Mouse (Mus musculus) right cerebral cortex, adult 2 months (tissue): ENCODE measurements around the gene Ttc33.
"Not testable (repeated sequence)": the region's sequence is repeated elsewhere in the genome, so short reads cannot be mapped to it uniquely, and the experiment has no call there.

Experiments
- DNase-seq, 2 experiments: peaks; one replicate each; pipeline ENCODE4 v3.0.0; 2021 to 2022; ENCODE audit warnings: low spot score in 2 of 2

Gene Ttc33

DNA sequence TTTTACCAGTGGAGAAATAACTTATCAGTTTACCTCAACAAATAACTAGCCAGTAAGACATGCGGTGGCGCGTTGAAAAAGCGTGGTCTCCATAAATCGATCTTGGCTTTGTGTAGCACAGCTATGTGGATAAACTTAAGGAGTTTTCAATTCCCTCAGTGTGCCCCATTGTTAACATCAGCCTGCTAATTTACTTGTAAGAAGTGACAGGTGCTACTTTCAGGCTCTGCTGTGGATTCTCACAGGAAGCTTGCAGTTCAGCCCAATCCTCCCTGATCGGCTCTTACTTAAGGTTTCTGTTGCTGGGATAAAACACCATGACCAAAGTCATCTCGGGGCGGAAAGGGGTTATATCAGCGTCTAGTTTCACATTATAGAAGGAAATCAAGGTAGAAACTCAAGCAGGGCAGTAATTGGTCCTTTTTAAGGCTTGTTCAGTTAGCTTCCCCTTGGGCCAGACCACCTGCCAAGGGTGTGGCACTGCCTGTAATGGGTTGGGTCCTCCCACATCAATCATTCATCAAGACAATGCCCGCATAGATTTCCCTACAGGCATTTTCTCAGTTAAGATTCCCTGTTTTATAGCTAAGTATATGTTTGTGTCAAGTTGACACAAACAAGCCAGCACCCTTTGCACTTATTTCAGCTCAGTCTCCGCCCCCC, 526 bp upstream of the Ttc33 start:
- DNase-seq = peak in 1 of 2 experiments; percentile 29

DNA sequence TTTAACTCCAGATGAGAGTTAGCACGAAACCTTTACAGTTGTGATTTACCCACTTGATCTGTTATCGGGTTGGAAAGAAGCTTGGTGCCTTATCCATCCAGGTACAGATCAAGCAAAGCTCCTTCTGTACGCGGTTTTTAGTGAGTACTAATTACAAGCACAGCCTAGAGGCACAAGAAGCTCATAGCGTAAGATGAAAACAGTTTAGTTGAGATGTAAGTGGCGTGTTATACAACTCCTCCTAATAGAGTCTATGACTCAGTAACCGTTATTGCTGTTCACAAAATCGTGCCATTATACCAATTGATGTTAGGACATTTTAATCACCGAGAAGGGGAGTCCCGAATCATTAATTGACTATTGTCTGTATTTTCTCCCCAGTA, 959 bp downstream of the Ttc33 start:
- no peak for DNase-seq

GRCm38 (mm10) chr15:5187116-5187515, 1.8 kb downstream of the Ttc33 start:
- no peak for DNase-seq

- DNase-seq = no peak
These were observed 2.7 kb downstream of the Ttc33 start for GRCm38 (mm10) chr15:5188029-5188428.

GRCm38 (mm10) chr15:5189504-5190093, 4.3 kb downstream of the Ttc33 start:
- DNase-seq = peak; percentile 26 to 34

- no peak for DNase-seq
These were observed 8.5 kb downstream of the Ttc33 start for GRCm38 (mm10) chr15:5193833-5194232.

GRCm38 (mm10) chr15:5194446-5194845, 9.1 kb downstream of the Ttc33 start:
- DNase-seq = peak in 1 of 2 experiments; percentile 16

- no peak for DNase-seq
These were observed 9.6 kb downstream of the Ttc33 start for GRCm38 (mm10) chr15:5194931-5195330.

DNA sequence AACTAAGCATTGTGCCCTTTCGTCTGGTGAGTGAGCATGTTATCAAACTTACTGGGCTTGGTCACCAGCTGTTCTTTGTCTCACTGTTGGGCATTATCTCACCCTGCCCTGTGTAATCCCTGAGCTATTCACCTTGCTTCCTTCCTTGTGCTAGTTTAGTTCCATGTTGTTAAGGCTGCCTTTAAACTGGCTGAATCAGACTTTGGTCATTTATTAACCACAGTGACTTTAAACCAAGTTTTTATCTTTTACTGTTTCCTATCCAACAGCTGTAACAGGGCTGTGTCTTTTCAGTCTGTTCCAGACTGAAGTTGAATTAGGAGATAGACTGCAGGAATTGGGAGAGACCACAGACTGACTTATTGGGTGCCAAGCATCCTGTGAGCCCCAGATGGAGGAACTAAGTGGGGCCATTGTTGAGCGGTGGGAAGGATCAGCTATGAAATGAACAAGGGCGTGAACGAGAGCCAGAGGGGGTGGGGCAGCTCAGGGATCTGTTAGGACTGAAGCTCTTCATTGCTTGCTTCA, 10.7 kb downstream of the Ttc33 start:
- DNase-seq = no peak

DNA sequence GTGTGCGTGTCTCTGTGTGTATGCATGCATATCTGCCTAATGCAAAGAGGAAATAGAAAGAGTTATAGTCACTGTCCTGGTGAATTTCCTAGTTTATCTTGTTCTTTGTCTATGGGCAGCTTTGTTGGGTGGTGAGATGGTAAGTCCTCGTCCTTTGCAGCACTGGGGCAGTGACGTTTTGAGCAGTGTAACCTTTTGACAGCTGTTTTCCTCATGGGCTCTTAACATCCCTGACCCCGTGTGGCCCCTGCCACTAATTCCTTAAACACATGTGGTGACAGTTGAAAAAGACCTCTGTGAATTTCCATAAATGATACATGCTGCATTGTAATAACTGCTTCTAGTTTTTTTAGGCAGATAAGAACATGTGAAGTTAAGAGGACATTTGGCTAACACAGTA, 11.4 kb downstream of the Ttc33 start:
- DNase-seq = no peak

- no peak for DNase-seq
These were observed 19.9 kb downstream of the Ttc33 start for GRCm38 (mm10) chr15:5205222-5205621.

DNA sequence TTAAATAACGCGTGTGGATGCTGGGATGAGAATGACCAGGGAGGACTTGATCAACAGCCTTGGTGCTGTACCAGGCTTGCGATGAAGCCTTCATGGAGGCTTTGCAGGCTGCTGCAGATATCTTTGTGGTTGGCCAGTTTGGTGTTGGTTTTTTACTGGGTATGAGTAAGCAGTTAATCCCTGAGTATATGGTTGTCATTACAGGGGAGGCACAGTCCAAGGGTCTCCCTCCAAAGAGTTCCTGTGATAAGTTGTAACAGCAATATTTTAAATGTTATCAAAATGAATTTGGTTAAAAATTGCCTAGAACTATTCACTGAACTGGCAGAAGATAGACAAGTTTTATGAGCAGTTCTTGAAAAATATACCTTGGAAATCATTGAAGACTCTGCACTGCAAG, 23.8 kb downstream of the Ttc33 start:
- DNase-seq = no peak

DNA sequence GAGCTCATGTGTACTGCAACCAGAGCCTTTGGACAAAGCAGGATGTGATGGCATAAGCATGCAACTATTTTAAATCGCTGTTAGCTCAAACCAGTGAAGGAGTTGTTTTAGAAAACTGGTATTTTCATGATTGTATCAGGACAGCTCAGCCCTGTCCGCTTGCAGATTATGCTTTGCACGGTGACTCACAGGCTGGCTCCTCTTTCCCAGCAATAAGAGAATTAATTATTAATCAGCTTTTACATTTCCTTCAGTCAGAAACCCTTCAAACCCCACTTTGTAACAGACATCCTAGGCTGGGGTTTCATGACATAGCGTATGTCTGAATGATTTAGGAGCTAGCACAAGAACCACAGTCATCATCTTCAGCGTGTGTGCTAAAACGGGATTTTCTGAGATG, 35.2 kb downstream of the Ttc33 start:
- no peak for DNase-seq

DNA sequence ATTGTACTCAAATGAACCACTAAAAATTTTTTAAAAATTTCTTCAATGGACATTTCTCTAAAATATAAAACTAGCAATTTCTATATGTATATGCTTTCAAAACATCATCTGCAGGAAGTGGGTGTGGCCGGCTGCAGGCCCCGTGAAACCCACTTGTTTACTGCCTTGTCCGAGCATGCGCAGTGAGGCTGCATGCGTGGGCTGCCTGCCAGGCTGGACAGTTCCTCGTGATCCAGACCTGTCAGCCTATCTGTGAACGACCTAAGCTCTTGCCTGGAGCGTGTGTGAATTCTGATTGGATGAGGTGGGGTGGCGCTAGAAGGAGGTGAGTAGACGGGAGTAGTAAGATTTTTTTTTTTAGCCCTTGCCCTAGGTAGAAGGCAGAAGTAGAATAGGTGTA, 45.4 kb downstream of the Ttc33 start:
- not testable (repeated sequence) for DNase-seq

DNA sequence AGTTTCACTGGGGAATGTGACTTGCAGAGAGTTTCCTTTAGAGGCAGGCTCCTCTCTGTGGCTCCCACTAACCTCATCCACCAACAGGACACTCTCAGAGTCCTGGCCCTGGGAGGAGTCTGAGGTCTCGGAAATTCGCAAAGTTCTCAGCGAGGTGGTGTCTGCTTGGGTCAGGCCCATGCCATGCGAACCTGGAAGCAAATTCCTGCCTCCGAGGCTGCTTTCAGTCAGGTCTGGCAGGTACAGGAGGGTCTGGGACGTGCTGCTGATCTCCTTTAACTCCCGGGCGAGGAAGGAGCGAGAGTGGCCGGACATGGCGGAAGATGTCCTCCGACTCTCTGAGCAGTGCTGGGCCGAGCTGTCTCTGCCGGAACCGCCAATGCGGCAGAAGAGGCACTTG, 49.3 kb downstream of the Ttc33 start:
- DNase-seq = peak in 1 of 2 experiments; percentile 13

DNA sequence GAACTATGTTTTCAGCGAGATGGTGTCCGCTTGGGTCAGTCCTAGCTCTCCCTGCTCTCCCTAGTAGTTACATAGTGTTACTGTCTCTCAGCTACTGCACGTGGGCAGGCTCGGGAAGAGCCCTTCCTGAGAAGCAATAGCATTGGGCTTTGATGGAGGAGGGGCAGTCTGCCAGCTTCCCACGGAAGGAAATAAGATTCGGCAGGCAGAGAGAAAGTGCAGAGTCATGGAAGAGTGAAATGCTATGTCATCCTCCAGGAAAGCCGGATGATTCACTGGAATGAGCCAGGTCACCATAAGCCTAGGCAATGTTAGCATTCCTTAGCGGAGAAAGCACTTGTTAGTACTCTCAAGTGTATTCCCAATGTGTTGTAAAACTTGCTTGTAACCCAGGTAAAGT, 50.2 kb downstream of the Ttc33 start:
- peak; percentile 65 to 71 for DNase-seq

GRCm38 (mm10) chr15:5236538-5236937, 51.2 kb downstream of the Ttc33 start:
- DNase-seq = peak; percentile 81 to 85

DNA sequence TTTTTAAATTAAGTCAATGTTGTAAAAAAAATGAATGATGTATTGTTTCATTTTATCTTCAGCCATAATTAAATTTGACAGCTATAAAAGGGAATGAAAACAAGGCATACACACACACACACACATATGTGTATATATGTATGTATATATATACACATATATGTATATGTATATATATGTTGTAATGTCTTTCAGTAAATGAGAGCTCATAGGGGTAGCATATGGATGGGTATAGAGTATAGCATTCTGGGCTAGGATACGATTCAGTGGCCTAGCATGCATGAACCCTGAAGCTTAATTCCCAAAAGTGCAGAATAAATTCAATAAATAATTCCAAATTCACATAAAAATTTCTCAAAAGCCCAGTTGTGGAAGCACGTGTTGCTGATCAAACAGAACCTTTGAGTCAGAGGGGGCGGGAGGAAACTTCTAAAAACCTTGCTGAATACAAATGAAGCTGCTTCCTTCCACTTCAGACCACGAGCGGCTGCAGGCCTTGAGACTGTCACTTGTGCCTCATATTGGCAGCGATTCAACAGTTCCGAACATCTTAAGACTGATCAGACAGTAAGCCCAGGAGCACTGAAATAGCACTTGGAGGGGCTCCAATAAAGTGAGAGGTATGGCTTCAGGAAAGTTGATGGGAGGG, 51.8 kb downstream of the Ttc33 start:
- no peak for DNase-seq

- no peak for DNase-seq
These were observed 52.7 kb downstream of the Ttc33 start for GRCm38 (mm10) chr15:5238073-5238472.

DNA sequence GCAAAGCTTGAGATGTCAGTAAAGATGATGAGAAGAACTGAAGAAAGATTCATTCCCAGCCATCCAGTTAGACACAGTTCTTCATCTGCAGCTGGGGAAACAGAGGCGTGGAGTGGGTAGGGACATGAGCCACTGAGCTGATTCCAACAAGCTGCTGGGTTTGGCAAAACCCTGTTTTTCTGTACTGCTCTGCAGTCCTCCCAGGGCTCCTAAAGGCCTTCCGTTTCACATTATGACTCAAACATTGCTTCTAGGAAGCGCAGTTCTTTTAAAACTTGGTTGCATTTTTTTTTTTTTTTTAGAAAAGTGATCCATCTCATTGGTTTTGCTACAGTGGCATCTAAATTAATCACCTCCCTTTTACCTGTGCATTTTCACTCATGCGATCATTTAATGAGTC, 53.2 kb downstream of the Ttc33 start:
- no peak for DNase-seq

- DNase-seq = no peak
These were observed 54.0 kb downstream of the Ttc33 start for GRCm38 (mm10) chr15:5239361-5239760.

DNA sequence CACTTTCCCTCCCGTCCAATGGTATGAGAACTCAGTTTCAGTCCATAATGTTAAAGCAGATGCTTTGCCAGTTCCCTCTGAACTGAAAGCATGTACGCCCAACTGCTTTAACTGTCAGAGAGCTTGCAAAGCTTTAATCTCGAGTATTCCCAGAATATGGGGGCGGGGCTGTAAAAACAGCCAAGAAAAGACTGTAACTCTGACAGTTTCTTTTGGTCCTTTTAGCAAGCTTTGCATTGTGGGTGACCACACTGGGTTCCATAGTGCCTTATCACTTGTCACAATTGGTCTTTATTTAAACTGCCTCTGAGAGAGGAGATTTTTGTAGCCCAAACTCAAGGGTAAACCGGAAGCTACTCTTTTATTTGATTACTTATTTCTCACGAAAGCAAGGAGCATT, 54.6 kb downstream of the Ttc33 start:
- peak in 1 of 2 experiments; percentile 17 for DNase-seq

- no peak for DNase-seq
These were observed 55.0 kb downstream of the Ttc33 start for GRCm38 (mm10) chr15:5240360-5240759.
